Mouse (Mus musculus) heart, postnatal 4 days (tissue): Measurements from ENCODE around the gene Kcnn3. TPM values are rescaled to one million over a fixed set of nuclear protein-coding genes. Genes with fewer than 3 reads are reported as not detected.

Source experiments
- DNase-seq: peaks from one replicate; pipeline ENCODE4 v3.0.0; 2021
- total RNA-seq, 2 experiments: library from RNA; stranded (reverse); gene quantifications; 2 replicates each; pipeline ENCODE4 v1.2.3; 2021

Kcnn3 gene
- total RNA-seq, 2 experiments from 2014 or later: 4.3 to 4.8 TPM

DNA sequence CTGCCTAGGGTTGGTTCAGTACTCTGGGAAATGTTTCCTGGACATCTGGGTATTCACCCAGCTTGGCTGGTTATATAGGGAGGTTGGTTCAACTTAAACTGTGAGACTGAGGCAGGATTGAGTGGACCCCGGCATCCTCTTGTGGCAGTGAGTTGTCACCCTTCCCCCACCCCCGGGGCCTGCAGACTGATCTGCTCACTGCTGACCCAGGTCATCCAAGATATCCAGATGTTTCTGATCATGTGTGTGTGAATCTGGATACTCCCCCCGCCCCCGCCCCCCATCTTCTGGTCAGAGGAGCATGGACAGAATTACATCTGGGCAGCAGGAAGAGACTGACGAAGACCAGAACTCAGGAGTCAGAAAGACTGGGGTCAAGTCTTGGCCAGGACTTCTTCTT lies 45.4 kb downstream of the Kcnn3 start:
- DNase-seq: no peak

DNA sequence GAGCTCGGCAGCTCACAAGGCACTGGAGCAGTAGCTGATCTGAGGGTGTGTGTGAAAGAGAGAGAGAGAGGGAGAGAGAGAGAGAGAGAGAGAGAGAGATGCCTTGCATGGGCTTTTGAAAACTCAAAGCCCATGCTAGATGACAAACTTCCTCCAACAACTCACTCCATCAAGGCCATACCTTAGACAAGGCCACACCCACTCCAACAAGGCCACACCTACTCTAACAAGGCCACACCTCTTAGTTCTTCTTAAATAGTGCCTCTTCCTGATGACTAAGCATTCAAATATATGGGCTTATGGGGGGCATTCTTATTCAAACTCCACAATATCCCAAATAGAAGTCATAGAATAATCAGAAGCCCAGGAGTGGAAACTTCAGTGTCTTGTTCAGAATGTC lies 49.1 kb downstream of the Kcnn3 start:
- DNase-seq: no peak

DNA sequence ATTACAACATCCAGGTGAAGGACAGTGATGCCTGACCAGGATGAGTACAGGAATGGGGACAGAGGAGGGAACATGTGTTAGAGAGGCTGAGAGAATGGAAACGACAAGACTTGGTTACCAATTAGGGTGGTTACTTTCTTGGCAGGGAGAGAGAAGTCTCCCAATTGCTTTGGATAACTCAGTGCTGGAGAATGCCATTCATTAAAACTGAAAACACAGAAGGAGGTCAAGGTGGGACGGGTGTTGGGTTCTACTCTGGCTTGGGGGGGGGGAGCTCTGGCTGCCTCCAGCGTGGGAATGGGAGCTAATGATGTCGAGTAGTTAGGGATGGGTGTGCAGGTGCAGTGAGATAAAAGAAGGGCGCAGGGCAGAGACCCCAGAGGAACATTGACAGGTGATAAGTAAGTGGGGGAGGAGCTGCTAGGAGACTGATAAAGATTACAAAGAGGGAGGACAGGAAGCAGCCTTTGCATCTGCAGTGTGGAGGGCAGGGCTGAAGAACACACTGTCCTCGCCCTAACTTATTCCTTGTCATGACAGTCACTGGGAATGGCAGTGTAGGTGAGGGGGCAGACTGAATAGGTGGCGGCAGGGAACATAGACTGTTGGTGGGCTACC lies 49.9 kb downstream of the Kcnn3 start:
- DNase-seq: no peak

DNA sequence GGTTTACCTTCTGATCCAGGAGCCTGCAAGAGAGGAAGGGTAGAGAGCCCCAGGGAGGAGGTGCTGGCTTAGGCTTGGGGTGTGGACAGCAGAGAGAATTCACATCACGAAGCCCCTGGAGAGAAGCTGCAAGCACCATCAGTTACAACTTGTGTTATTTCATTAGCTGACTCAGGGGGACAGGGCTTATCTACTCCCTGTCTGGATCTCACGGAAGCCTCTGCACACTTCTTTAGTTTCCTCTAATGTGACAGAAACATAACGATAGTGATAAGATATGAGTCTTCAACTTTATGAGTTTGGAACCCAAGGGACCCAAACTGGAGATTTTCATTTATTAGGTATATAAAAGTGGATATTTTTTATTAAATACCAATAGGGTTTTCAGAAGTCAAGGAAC lies 50.4 kb downstream of the Kcnn3 start:
- no peak for DNase-seq

DNA sequence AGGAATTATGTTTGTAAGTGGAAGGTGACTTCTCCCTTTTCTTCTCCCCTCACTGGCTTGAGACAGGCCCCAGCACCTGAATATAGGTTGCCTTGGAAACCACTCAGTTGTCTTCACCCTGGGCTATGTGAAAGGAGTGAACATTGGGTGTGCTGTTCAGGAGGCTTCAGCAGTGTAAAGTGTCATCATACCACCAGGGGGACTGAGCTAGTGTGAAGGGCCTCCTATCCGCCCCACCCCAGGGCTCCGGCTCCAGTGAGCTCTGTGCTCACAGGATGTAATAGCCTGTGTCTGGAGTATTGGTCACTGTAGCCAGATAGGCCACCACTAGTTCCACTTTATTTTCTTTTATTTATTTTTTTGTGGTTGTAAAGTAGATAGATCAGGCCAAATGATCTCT lies 54.3 kb downstream of the Kcnn3 start:
- DNase-seq: peak; percentile 59

DNA sequence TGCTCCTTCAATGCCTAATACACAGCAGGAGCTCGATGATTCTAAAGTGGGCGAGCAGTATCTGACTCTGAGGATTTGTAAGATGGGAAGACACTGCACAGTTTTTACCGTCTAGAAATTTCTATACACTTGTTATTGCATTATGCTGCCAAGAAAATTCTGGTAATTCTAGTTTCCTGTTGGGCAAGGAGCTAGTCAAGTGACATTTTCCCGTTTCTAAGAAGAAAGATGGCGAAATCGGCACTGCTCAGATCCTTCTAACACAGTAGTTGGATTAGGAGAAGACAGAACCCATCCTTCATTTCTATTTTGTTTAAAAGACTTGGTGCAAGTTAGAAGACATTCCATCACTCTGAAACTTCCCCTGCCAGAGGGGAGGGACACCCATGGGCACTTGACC lies 56.4 kb downstream of the Kcnn3 start:
- DNase-seq: no peak

DNA sequence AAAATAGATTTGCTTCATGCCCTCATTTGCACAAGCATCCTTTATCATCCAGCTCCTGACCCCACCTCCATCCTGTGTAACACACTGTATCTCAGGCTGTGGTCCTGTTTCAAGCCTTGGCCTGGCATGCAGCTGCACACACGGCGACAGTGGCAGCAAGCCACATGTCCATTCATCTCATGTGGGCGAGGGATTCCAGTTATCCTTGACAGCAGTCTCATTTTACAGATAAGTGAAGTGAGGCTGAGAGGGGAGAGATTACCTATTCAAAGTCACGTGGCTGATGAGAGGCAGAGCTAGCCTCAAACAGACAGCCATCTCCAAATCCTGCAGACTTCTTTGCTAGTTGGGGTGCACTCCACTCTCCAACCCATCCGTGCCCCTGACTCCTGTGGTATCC lies 57.2 kb downstream of the Kcnn3 start:
- no peak for DNase-seq

DNA sequence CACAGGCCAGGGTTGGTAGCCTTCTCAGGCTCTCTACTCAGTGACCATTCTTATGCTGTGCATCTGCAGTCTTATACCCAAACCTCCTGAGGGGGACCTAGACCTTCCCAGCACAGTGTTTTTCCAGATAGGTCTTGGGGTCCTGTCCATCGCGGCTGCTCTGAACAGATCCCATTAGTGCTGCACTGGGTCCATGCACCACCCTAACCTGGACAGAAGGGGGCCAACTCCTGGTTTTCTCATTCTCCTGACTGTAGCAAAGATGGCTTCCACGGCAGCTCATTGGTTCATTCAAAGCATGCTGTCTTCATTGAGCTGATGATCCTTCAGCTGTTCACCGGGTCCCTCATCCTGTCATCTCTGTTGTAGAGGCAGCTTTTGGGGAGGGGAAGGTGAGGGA lies 58.1 kb downstream of the Kcnn3 start:
- DNase-seq: no peak

DNA sequence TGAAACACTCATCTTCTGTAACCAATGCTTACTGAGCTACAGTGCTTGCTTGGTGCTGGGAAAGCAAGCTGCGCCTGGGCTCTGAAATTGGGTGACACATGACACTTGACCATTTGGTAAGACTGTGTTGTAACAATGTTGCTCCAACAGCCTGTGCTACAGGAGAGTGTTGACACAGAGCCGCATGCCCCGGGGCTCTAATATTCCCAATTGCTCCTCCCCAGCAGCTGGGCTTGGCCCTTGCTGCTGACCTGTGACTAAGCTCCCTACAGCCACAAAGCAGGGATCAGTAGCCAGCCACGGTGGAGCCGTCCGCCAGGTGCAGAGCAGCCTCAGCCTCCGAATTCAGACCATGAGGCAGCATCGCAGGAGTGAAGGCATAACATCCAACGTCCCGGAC lies 58.8 kb downstream of the Kcnn3 start:
- no peak for DNase-seq

DNA sequence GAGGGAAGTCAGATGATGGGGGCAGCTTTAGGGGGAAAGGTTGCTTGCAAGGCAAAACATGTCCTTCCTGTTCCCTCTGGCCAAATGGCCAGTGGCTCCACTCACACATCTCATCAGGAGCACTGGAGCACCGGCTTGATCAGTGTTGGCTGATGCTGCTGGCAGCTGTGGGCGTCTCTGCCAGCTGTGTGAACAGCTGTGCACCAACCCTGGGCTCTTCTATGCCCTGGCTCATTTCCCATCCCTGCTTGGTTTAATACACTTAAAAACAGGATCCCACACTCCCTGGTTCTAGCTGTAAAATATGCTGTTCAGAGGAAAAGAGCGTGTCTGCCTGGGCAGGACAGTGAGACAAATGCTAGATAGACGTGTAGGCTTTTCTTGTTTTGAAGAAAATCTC lies 64.3 kb downstream of the Kcnn3 start:
- no peak for DNase-seq

DNA sequence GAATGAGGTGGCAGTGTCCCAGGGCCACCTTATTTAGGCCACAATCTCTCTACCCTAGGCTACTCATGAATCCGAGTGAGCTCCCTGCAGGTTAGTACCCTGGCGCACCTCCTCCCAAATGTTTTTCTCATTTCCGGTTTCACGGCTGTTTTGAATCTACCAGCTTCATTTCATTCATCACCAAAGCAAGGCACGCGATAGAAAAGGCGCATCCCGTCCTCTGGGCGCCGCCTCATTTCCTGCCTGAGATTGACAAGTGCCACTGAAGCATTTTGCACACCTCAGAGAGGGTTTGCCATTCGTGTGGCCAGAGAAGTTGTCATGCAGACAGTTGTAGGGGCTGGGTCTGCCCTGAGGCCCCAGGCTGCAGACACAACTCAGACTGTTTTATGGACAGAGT lies 68.5 kb downstream of the Kcnn3 start:
- no peak for DNase-seq

DNA sequence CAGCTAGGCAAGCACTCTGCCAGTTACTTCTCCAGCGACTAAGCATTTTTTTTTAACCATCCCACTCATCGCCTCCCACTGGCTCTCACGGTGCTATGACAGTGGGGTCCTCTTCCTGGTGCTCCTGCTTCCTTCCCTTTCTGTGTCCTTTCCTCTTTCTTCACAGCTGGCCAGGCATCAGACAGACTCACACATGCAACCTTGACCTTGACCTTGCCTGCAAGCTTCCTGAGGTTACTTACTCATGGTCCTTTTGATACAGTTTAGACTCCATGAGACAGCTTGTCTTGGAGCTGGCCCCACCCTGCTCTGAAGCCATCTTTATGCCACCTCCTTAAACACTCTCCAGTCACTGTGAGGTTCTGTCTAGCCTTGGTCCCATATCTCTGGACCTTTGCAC lies 69.4 kb downstream of the Kcnn3 start:
- no peak for DNase-seq

DNA sequence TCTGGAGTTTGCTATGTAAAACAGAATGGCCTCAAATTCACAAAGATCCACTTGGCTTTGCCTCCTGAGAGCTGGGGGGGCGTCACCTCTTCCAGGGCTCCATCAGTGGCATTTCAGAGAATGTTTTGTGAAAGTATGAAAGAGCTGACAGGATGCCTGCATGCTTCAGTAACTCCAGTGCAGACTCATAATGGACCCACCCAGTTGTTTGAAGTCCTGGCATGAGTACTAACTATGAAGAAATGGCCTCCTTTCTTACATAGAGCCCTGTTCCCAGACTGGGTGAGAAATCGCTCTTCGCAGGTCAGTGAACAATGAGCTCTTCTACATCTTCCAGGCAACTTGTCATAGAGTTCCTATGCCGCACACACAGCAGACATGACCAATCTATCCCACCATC lies 70.4 kb downstream of the Kcnn3 start:
- no peak for DNase-seq

DNA sequence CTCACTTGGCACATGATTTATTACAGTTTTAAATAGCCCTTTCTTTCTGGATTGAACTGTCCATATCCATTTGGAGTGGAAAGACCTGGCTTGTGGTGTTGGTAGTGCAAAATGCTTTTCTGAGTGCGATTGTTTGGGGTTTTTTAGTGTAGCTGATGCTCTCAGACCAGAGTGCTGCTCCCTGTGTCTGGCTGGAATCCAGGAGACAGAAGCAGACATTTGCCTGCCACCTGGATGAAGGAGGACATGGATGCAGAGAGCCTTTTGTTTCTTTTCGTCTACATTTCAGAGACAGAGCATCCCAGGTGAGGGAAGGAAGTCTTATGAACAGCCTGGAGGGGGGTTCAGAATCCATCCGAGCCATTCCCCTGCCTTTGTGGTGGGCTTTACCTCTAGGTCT lies 71.5 kb downstream of the Kcnn3 start:
- no peak for DNase-seq

DNA sequence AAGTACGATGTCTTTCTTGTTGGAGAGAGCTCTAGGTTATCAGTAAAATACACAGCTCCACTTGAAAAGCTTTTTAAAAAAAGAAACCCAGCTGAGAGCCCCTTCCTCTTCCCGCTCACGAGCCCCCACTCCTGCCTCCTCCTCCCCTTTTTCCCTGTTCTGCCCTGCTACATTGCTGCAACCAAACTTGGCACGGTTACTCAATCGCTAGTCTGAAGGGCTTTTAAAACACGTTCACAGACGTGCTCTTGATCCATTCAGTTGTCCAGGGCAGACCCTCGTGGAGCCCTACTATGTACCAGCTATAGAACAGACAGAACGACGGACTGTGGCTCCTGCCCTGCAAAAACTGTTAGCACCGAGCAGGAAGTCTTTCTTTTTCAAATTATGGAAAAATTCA lies 72.8 kb downstream of the Kcnn3 start:
- no peak for DNase-seq

DNA sequence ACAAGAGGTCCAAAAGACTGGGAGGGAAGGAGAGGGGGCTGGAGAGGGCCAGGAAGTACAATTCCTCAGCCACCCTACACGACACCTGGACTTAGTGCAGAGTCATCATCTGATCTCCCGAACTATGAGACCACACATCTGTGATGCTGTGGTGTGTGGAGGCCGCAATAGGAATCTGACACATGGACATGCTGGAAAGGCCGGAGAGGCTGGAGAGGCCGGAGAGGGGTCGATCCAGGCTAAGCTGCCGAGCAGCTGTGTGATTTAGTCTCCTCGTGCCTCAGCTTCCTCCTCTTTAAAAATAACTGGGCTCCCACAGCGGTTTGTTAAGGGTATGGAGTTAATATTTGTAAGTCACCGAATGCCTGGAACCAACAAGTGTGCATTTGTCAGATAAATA lies 73.6 kb downstream of the Kcnn3 start:
- DNase-seq: no peak

DNA sequence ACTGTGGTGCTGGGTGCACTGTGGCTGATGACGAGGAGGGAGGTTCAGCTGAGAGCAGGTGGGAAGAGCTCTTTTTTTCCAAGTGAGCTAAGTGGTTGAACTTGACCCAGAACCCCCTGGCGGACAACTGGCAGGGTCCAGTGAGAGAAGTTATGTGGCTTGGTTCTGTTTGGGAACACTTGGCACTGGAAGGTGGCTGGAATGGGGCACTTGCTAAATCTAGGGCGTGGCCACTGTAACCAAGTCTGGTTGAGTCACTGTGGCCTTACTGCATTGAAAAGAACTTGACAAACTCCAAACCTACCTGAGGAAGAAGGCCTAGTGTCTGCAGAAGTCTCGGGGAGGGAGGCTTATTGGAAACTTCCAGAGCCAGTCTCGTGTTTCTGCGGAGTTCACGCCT lies 78.4 kb downstream of the Kcnn3 start:
- no peak for DNase-seq

DNA sequence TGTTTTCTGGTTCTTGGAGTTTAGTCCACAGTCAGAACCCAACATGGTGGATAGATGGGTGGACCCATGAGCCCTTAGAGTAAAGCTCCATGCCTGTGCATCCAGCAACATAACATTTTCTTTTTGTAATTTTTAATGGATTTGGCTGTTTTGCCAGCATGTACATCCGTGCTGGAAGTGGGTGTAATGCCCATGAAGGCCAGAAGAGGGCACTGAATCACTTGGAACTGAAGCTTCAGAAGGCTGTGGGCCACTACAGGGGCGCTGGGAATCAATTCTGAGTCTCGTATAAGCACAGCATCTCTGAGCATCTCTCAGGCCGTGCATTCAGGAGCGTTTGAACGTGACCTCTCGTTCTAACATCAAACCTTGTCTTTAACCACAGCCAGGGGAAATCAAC lies 79.0 kb downstream of the Kcnn3 start:
- no peak for DNase-seq

DNA sequence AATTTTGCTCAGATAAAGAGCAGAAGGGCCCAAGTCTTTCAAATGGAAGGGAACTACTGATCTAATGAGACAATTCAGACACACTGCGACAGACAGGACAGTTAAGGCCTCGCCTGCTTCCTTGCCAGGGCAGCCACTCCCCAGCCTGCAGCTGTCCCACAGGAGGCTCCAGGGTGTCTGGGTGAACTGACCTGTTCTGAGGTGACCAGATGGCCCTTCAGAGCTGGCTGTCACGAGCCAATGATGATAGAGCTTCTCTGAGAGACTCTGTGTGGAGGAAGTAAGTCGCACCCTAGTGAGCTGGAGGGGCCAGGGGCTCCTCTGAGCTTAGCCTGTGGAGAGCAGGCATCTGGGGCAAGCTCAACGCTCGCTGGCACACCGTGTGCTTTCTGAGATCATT lies 81.1 kb downstream of the Kcnn3 start:
- DNase-seq: no peak

DNA sequence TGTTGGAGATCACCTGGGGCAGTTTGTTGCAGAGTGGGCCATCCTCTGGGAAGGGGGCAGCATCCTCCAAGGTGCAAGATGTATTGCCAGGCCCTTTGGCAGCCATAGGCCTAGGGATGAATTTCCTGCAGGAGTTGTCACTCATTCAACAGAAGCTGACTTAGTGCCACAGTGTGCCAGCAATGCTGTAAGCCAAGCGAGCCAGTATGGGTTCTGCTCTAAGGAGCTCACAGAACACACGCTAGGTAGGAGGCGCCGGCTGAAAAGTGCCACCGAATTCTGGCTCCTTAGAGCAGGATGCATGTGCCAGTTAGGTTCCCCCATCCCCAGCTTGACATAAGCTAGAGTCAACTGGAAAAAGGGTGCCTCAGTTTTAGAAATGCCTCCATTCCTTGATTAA lies 83.3 kb downstream of the Kcnn3 start:
- DNase-seq: no peak

DNA sequence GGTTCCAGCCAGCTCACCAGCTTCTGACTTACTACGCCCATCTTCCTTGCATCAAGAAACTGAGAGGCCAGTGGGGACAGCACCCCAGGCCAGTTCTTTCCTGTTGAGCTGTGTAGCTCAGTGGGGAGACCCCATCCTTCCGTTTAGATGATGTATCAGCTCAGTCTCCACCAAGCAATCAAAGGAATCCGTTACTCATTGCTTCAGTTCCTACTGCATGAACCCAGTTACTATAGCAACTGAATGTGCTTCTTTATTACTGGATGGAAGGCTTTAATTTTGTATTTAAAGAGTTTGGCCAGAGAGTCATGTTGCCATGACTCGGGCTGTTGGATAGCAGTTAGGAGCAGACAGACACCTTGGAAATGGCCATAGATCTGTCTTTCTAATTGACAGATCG lies 85.3 kb downstream of the Kcnn3 start:
- no peak for DNase-seq

DNA sequence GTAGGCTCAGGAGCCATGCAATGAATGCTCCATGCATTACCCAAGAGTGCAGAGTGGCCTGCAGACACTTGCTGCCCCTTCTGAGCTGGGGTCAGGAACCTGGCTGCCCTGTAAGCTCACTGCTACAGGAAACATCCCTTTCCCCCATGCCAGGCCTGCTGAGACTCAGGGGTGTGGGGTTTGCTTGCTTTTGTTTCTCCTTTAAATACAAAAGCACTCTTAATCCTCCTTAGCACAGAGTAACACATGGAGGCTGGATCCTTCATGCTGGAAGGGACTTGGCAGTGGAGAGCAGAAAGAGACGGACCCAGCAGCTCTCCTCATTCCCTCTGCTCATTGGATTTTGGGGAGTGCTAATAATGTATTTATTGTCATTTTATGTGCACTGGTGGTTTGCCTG lies 87.4 kb downstream of the Kcnn3 start:
- DNase-seq: no peak

DNA sequence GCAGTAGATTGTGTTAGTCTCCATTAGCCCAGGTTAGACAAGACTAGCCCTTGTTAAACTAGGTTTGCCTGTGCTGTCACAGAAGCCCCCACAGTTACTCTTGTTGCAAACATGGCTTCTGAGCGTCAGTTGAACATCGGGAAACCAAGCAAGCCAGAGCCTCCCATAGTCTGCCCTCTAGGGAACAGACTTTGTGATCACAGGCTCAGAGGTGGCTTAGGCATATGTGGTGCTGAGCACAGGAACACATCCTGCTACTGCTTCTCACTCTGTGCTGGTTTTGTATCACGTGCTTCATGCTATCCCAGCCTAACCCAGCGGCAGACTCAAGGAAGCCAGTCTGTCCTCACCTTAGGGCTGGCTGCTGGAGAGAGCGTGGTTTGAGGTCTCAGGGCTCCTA lies 92.1 kb downstream of the Kcnn3 start:
- DNase-seq: no peak

DNA sequence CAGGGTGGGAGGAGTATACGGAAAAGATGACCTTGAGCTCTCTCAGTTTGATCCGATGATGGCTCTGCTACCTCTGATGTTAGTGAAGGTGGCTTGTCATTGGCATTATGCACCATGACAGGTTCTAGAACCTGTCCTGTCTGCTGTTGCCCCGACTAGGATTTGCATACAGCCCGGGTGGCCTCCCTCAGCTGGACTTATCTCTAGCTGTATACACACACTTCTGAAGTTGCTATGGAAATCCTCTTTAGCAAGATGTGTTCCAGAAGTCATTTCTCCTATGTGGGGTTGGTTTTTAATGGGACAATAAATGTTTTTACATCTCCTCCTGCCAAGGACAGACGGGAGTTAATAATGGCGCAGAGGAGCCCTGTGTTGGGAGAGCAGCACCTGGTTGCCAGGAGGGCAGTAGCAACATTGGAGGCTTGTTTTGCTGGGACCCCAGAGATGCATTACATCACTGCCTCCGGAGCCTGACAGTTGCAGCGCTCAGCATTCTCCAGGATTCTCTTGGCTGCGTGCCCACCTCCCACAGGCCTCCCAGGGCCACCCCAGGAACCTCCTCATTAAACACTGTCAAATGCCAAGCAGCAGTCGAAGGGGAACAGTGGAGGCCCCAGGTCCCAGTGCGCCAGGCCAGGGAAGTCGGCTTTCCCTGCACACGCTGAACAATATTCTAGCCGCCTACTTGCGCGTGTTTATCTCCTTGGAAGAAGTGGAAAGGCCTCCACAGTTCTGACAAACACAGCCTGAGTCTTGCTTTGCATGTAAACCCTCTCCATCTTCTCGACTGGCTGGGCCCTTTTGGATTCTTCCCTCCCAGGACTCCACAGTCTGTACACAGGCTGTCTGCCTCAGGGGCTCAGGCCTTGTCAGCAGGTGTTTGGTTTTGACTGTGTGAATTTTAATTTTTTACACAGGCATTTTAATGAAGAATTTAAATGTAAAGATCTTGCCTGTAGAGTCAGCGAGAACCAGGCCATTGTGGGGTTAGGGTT lies 93.9 kb downstream of the Kcnn3 start:
- peak; percentile 87 for DNase-seq
